Mouse (Mus musculus): ENCODE measurements at regions not wholly inside any gene's neighbourhood (a gene's known extent, or its start where the extent isn't known, plus 50 kb on each side); places are given as distances from the start of the nearest gene placed in this dataset.

GRCm38 (mm10) chr17:62269279-62269678, 611.8 kb downstream of the Efna5 start:
- no peak for TF ChIP-seq EP300 (IDR thresholded peaks at IDR 0.05; ENCODE audit: insufficient read depth, low read depth, low read length)
- no peak for TF ChIP-seq POLR2A (IDR thresholded peaks at IDR 0.05; ENCODE audit: insufficient read depth, low read depth, low read length)
- no peak for TF ChIP-seq CTCF (IDR thresholded peaks at IDR 0.05)

Data from heart, adult 2 months (tissue).